In genomic region chr9:107335909-107336308, GRCm38 (mm10) we compare ENCODE assay signal across 10 mouse cellular contexts. TPM values are rescaled to one million over a fixed set of nuclear protein-coding genes. Genes with fewer than 3 reads are reported as not detected.
DNase-seq lines count a peak whose midpoint lies in the region; ATAC-seq lines count a peak whose summit lies in the region.
"Had no signal": no experiment of that assay in that cellular context is flagged by ENCODE, and none has a peak within 500 bp of the region (broad histone marks: within the 10 kb centered on the region; RNA-seq: fewer than 3 reads in every experiment).

No protein-coding gene starts in this region.

- H3K9me3 ChIP-seq in kidney, embryonic 16.5 days (ENCODE audit: low read length), result no peaks in the 10 kb centered on the region
- H3K9me3 ChIP-seq: heart, embryonic 13.5 days; neural tube, embryonic 13.5 days had no signal

- no peaks in the 10 kb centered on the region for H3K36me3 ChIP-seq in kidney, embryonic 16.5 days (ENCODE audit: insufficient read depth, low read length)

- no peak overlapping the region for H3K27ac ChIP-seq in kidney, embryonic 16.5 days (ENCODE audit: low read length)
- H3K27ac ChIP-seq: heart, embryonic 13.5 days; neural tube, embryonic 13.5 days had no signal

- WGBS in kidney, embryonic 16.5 days, result 10% methylated on average over 5 of the region's 5 CpGs

- peaks cover 18% of the 10 kb centered on the region for H3K4me1 ChIP-seq in kidney, embryonic 16.5 days (ENCODE audit: insufficient read depth, low read length)

- H3K27me3 ChIP-seq in kidney, embryonic 16.5 days (ENCODE audit: insufficient read depth, low read length), result no peaks in the 10 kb centered on the region
- H3K27me3 ChIP-seq: heart, embryonic 13.5 days; neural tube, embryonic 13.5 days had no signal

- no peak for ATAC-seq in kidney, embryonic 16.5 days (ENCODE audit: low FRiP score, low TSS enrichment)
- ATAC-seq in monocyte, adult 5-6 weeks (replicated peaks; ENCODE audit: insufficient number of reproducible peaks, low FRiP score, low TSS enrichment, poor library complexity, severe bottlenecking), result peak; percentile 52; the same call in 1 of the 2 replicates

- H3K4me2 ChIP-seq in kidney, embryonic 16.5 days (replicated peaks; ENCODE audit: low read depth, low read length), result no peak overlapping the region
- H3K4me2 ChIP-seq: heart, embryonic 13.5 days; neural tube, embryonic 13.5 days had no signal

- H3K9ac ChIP-seq in kidney, embryonic 16.5 days (replicated peaks; ENCODE audit: low read length), result no peak overlapping the region
- H3K9ac ChIP-seq: heart, embryonic 13.5 days; neural tube, embryonic 13.5 days had no signal

- no peak overlapping the region for H3K4me3 ChIP-seq in kidney, embryonic 16.5 days (ENCODE audit: low read length)
- H3K4me3 ChIP-seq: heart, embryonic 13.5 days; neural tube, embryonic 13.5 days had no signal

- peak; percentile 84 for DNase-seq in kidney, adult 18-20 months
- DNase-seq in WW6 (ENCODE audit: low read depth, low spot score), result peak; percentile 31
- DNase-seq in cerebellum, postnatal 14 days, result peak; percentile 85 to 87
- DNase-seq in gastrocnemius, postnatal 4 days (ENCODE audit: low spot score in 2 of 2), result peak; percentile 61 to 66
- DNase-seq in layer of hippocampus, postnatal 36 days, result peak; percentile 53 to 56
- peak; percentile 52 to 57 for DNase-seq in thymus, adult 18-20 months

RNA-seq across cellular contexts. Expression of gene Hemk1, which starts 2.2 kb away (rescaled TPM):
- 12.6 and 13.2 TPM in 2 replicates for polyA plus RNA-seq in kidney, embryonic 16.5 days (2015; fragmentation: Nextera tagmentation; extraction: Ambion mirVana)
- total RNA-seq in gastrocnemius, postnatal 4 days (2021), result 10 to 100 TPM; 14.0 to 14.5 TPM
- total RNA-seq in layer of hippocampus, postnatal 36 days (2021), result 10 to 100 TPM; 17.2 to 19.5 TPM
- 4.7 to 6.5 TPM (median 5.1 TPM) in 3 replicates for total RNA-seq in monocyte, adult 5-6 weeks (2017)

RNA-seq across cellular contexts. Expression of gene 6430571L13Rik, which starts 4.5 kb away (rescaled TPM):
- 0.82 and 1.2 TPM in 2 replicates for polyA plus RNA-seq in kidney, embryonic 16.5 days (2015; fragmentation: Nextera tagmentation; extraction: Ambion mirVana)
- 10 to 100 TPM; 16.9 to 18.1 TPM for total RNA-seq in gastrocnemius, postnatal 4 days (2021)
- total RNA-seq in layer of hippocampus, postnatal 36 days (2021), result 1 to 10 TPM; 1.5 to 1.9 TPM
- total RNA-seq in monocyte, adult 5-6 weeks (2017), result not detected in 3 replicates

RNA-seq across cellular contexts. Expression of gene Cish, which starts 40.1 kb away (rescaled TPM):
- polyA plus RNA-seq in kidney, embryonic 16.5 days (2015; fragmentation: Nextera tagmentation; extraction: Ambion mirVana), result 19.5 and 19.9 TPM in 2 replicates
- total RNA-seq in gastrocnemius, postnatal 4 days (2021), result 10 to 100 TPM; 17.3 to 21.7 TPM
- 1 to 10 TPM; 3.8 to 3.9 TPM for total RNA-seq in layer of hippocampus, postnatal 36 days (2021)
- 2.0 to 4.4 TPM (median 3.0 TPM) in 3 replicates for total RNA-seq in monocyte, adult 5-6 weeks (2017)

RNA-seq across cellular contexts. Expression of gene Mapkapk3, which starts 46.2 kb away (rescaled TPM):
- 9.4 and 11.3 TPM in 2 replicates for polyA plus RNA-seq in kidney, embryonic 16.5 days (2015; fragmentation: Nextera tagmentation; extraction: Ambion mirVana)
- total RNA-seq in gastrocnemius, postnatal 4 days (2021), result 10 to 100 TPM; 19.7 to 22.8 TPM
- total RNA-seq in layer of hippocampus, postnatal 36 days (2021), result 1 to 10 TPM; 1.6 to 2.9 TPM
- 69.0 to 81.2 TPM (median 74.8 TPM) in 3 replicates for total RNA-seq in monocyte, adult 5-6 weeks (2017)

Comparison
In these comparisons a context has a peak if more than half of its experiments do, and no peak if none do; other contexts are left out.
1. DNase-seq: peak in every context shown above with its lines; median percentile 86 in cerebellum, postnatal 14 days; 84 in kidney, adult 18-20 months; 64 in gastrocnemius, postnatal 4 days; 54 in layer of hippocampus, postnatal 36 days; 54 in thymus, adult 18-20 months; 31 in WW6.
2. RNA of gene 6430571L13Rik, which starts 4.5 kb away (total RNA-seq): 16.9 to 18.1 TPM in gastrocnemius, postnatal 4 days; 1.5 to 1.9 TPM in layer of hippocampus, postnatal 36 days and not detected in monocyte, adult 5-6 weeks; every median in the first group is over 4 times any median in the second.